Mouse (Mus musculus): ENCODE measurements around the gene Fgfr2.

DNA sequence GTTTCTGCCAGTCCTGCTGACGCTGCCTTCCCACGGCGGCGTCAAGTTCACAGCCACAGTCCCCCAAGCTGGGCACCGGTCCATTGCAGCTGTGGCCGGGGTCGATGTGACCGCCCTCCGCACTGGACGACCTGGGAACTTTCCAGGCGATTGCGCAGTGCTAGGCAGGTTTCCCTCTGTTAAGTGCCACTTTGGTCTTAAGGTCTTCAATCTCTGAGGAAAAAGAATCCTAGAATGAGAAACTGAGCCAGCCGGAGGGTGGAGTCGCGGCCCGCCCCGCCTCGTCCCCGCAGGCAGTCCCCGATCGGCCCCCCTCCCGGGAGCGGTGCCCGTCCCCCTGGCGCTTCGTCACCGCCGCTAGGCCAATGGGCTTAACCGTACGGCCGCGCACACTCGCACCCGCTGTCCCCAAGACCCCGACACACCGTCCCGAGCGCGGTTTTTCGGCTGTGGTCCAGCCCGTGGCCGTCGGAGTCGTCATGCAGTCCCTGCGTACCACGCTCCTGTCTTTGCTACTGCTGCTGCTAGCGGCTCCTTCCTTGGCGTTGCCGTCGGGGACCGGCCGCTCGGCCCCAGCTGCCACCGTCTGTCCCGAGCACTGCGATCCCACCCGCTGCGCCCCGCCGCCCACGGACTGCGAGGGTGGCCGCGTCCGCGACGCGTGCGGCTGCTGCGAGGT lies 2187.2 kb downstream of the Fgfr2 start, which contains the start of gene Htra1:
- TF ChIP-seq POLR2A (IDR thresholded peaks at IDR 0.05; ENCODE audit: borderline replicate concordance, extremely low read depth, insufficient read depth, insufficient read length, poor library complexity, severe bottlenecking): no peak
- TF ChIP-seq CTCF (IDR thresholded peaks at IDR 0.05; ENCODE audit: borderline replicate concordance, extremely low read depth, insufficient read depth, insufficient read length): no peak

All from brain, embryonic 14.5 days (tissue).